Mouse (Mus musculus) thymus, adult 2 months (tissue): ENCODE results near the gene Tifa. TPM values are rescaled to one million over a fixed set of nuclear protein-coding genes. Genes with fewer than 3 reads are reported as not detected.

Experiments
- DNase-seq: peaks from one replicate; pipeline ENCODE4 v3.0.0; 2021
- H3K27ac ChIP-seq: fragments of 200-500 bp; 2 replicates; pipeline ENCODE4 v1.5.1; 2012; ENCODE audit warnings: low read length, control low read depth; ENCODE audit not compliant: control insufficient read depth, insufficient read depth
- H3K27me3 ChIP-seq: fragments of 200-500 bp; 2 replicates; pipeline ENCODE4 v1.6.1; 2012; ENCODE audit warnings: mild to moderate bottlenecking, low read length, moderate library complexity, mixed read lengths; ENCODE audit not compliant: control insufficient read depth, insufficient read depth
- H3K36me3 ChIP-seq: fragments of 200-500 bp; 2 replicates; pipeline ENCODE4 v1.6.1; 2012; ENCODE audit warnings: mild to moderate bottlenecking, low read length, moderate library complexity; ENCODE audit not compliant: control insufficient read depth, insufficient read depth
- H3K4me1 ChIP-seq: fragments of 200-500 bp; replicated peaks from 2 replicates; pipeline ENCODE4 v1.6.1; 2012; ENCODE audit warnings: low read length; ENCODE audit not compliant: control insufficient read depth, insufficient read depth
- H3K4me3 ChIP-seq: fragments of 200-500 bp; 2 replicates; pipeline ENCODE4 v1.5.1; 2012; ENCODE audit warnings: mild to moderate bottlenecking, low read length, control low read depth, moderate library complexity; ENCODE audit not compliant: control insufficient read depth, insufficient read depth
- CTCF ChIP-seq: fragments of 200-500 bp; IDR thresholded peaks from 2 replicates; pipeline ENCODE4 v1.5.1; 2012; ENCODE audit warnings: mild to moderate bottlenecking, control low read depth, low read length, moderate library complexity, borderline replicate concordance; ENCODE audit not compliant: control insufficient read depth, poor library complexity, insufficient read depth; ENCODE audit errors: extremely low read depth
- POLR2A ChIP-seq: fragments of 200-500 bp; IDR thresholded peaks from 2 replicates; pipeline ENCODE4 v1.6.1; 2012; ENCODE audit warnings: mild to moderate bottlenecking, low read length, control low read depth, moderate library complexity; ENCODE audit not compliant: control insufficient read depth, poor library complexity, insufficient read depth; ENCODE audit errors: extremely low read depth
- WGBS: fragments of 180-500 bp; shearing (Covaris S2); methylation state at CpG from one replicate; pipeline ENCODE4 v1.1.7; 2018; 5-methylcytosine and 5-hydroxymethylcytosine counted together
- polyA plus RNA-seq: library from polyadenylated mRNA; depleted of rRNA; stranded (reverse); fragments of >200 nt; gene quantifications from 2 replicates; pipeline ENCODE4 v1.2.3, GENCODE M21; 2012

The Tifa gene
- polyA plus RNA-seq, 1 experiment, result 2.5 TPM

DNA sequence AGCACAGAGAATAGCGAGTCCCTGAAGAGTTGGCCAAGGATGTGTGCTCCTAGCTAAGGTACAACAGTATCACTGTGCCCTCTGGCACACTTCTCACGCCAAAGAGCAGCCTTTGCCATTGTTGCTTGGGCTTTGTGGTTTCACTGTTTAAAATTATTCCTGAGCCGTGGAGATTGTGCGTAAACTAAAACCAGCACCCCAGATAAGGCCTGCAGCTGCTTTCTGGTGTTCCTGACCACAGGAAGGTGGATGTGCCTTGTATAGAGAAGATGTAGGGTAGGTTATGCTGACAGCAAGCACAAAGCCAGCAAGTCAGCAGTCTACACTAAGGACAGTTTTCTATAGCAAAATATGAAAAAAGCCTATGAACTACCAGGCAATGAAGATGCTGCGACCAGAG lies 31.6 kb downstream of the Tifa start:
- WGBS, result 41% methylated on average over 5 of the region's 5 CpGs
- no peak for TF ChIP-seq CTCF
- TF ChIP-seq POLR2A, result no peak
- Histone ChIP-seq H3K27me3 (no peaks in the 10 kb centered on the region), H3K27ac (no peak overlapping the region), H3K4me3 (no peak overlapping the region), H3K36me3 (peaks cover 9% of the 10 kb centered on the region), H3K4me1 (peaks cover 10% of the 10 kb centered on the region)
- no peak for DNase-seq

DNA sequence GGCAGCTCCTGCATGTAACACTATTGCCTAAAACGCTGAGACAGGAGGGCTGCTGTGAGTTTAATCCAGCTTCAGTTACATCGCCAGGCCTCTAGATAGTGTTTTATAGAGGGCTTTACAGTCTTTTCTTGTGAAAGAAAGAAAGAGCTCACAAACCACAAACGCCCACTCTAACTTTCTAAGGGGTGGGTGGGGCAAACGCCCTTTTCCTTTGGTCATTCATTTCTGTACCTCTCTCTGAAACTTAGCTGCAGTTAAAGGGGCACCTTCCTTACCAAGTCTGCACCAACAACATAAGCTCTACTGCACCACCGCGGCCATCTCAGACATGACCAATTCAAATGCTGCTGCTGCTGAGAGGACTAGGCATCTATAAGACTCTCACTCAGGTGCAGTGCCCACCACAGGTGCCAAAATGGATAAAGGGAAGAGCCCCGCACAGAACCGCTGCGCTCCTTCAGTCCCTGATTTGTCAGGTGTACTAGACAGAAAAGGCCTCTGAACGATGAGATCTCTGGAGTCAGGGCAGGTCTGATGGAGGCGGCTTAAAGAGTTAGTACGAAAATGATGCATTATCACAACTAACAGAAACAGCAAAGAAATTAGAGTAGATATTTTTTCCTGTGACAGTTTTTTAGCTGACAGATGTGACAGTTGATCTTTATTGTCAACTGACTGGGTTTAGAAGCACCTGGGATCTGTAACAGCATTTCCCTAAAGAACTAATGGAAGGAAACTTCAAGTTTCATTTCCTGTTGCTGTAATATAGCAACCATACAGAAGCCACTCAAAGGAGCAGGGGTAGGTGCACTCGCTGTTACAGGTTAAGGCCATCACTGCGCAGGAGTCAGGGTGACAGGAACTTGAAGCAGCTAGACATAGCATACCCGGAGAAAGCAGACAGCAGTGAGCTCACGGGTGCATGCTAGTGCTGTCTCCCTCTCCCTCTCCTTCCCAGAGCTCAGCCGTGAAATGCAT lies 34.6 kb downstream of the Tifa start:
- H3K27ac ChIP-seq, result peak overlapping the region; percentile 74
- no peak for TF ChIP-seq CTCF
- no peak for TF ChIP-seq POLR2A
- no peaks in the 10 kb centered on the region for H3K27me3 ChIP-seq
- 32% methylated on average over 17 of the region's 17 CpGs for WGBS
- peaks cover 10% of the 10 kb centered on the region for H3K4me1 ChIP-seq
- peak; percentile 48 for DNase-seq
- H3K4me3 ChIP-seq, result no peak overlapping the region
- H3K36me3 ChIP-seq, result peaks cover 5% of the 10 kb centered on the region

DNA sequence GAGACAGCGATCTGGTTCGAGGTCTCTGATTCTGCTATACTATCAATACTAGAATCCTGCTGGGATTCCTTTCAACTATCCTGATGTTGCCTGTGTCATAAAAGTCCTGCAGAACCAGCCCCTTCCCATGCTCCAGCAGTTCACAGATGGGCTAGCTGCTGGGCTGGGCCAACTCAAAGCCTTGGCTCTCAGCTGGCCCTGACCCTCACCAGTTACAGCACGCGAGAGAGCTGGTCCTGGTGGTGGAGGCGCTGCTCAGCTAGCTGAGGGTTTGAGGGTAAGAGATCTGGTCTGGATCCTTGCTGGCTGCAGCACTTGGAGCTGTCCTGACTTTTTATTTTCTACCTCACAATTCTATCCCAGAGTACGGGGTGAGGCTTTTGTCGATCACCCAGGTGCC lies 36.9 kb downstream of the Tifa start:
- no peak for TF ChIP-seq CTCF
- TF ChIP-seq POLR2A, result no peak
- Histone ChIP-seq H3K27ac (no peak overlapping the region), H3K36me3 (peaks cover 5% of the 10 kb centered on the region), H3K4me3 (no peak overlapping the region), H3K27me3 (no peaks in the 10 kb centered on the region), H3K4me1 (peaks cover 8% of the 10 kb centered on the region)
- DNase-seq, result no peak
- WGBS, result 94% methylated on average over 7 of the region's 7 CpGs

DNA sequence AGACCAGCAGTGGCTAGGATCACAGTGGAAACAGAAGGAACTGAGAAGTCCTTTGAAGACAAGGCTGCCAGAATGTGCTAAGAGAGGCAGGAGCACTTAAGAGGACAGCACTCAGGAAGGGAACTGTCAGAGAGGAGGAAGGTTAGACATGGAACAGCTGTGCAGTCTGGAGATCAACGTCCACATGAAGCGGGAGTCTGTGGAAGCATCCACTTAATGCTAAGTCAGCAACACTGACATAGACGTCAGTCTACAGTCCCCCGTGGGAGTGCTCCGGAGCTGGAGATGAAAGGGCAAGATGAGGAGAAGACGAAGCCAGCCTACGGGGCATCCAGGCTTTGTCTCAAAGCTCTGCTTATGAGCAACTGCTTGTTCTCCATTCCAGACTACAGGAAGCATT lies 37.5 kb downstream of the Tifa start:
- TF ChIP-seq POLR2A, result no peak
- TF ChIP-seq CTCF, result no peak
- DNase-seq, result no peak
- H3K4me1 ChIP-seq, result peaks cover 8% of the 10 kb centered on the region
- no peaks in the 10 kb centered on the region for H3K27me3 ChIP-seq
- peaks cover 1% of the 10 kb centered on the region for H3K36me3 ChIP-seq
- no peak overlapping the region for H3K27ac ChIP-seq
- no peak overlapping the region for H3K4me3 ChIP-seq
- 85% methylated on average over 7 of the region's 7 CpGs for WGBS

DNA sequence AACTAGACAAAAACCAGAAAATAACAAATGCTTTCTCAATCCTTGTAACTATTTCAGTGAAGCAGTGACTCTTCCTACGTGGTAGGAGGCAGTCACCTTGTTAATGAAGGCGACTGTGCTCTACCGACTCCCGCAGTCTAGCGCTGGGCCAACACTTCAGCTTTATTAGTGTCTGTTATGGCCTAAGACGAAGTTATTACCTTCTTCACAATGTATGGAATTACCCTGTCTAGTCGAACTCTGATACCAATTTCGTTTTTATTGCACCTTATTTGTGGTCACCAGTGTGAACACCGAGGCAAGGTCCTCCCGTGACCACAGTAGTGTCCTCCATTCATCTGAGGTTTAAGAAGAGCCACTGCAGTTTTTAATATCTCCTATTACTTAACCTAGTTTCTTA lies 40.6 kb downstream of the Tifa start:
- Histone ChIP-seq H3K27me3 (no peaks in the 10 kb centered on the region), H3K4me1 (no peaks in the 10 kb centered on the region), H3K4me3 (no peak overlapping the region), H3K36me3 (no peaks in the 10 kb centered on the region), H3K27ac (no peak overlapping the region)
- no peak for TF ChIP-seq POLR2A
- TF ChIP-seq CTCF, result no peak
- DNase-seq, result no peak
- 94% methylated on average over 10 of the region's 10 CpGs for WGBS

DNA sequence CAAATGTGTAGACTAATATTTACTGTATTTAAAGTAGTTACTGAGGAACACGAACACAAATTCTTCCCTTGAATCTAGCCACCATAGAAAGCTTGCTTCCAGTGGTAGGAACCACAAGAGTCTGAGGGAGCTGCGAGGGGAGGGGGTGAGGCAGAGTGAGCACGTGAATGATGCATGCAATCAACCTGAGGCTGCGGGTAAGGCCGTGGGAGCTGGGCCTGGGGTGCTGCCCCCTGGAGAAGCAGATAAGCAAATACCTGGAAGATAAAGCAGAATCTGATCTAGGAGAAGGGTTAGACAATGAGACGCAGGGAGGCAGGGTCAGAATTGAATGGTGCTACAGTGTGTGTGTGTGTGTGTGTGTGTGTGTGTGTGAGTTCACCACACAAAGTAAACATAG lies 41.5 kb downstream of the Tifa start:
- TF ChIP-seq POLR2A, result no peak
- TF ChIP-seq CTCF, result no peak
- Histone ChIP-seq H3K27me3 (no peaks in the 10 kb centered on the region), H3K36me3 (no peaks in the 10 kb centered on the region), H3K4me1 (no peaks in the 10 kb centered on the region), H3K4me3 (no peak overlapping the region), H3K27ac (no peak overlapping the region)
- 32% methylated on average over 6 of the region's 6 CpGs for WGBS
- peak; percentile 11 for DNase-seq
